Mouse (Mus musculus) myocyte (in vitro differentiated cells): ENCODE data around the gene Ghrh.

Source experiments
- CEBPB ChIP-seq: IDR thresholded peaks from 2 replicates; pipeline ENCODE4 v1.6.1; 2011; ENCODE audit warnings: mild to moderate bottlenecking, moderate library complexity; ENCODE audit not compliant: poor library complexity, insufficient read depth, severe bottlenecking
- E2F4 ChIP-seq: IDR thresholded peaks from one replicate; pipeline ENCODE4 v1.6.1; 2011; ENCODE audit warnings: mild to moderate bottlenecking, control low read depth, moderate library complexity; ENCODE audit not compliant: insufficient read depth
- MAX ChIP-seq: IDR thresholded peaks from one replicate; pipeline ENCODE4 v1.6.1; 2011; ENCODE audit warnings: low read depth, mild to moderate bottlenecking, control low read depth
- MYOD1 ChIP-seq, 3 experiments: IDR thresholded peaks; one replicate each; pipeline ENCODE4 v1.6.1; 2011; ENCODE audit warnings: control low read depth in 2 of 3, low read depth in 2 of 3, mild to moderate bottlenecking in 2 of 3, moderate library complexity in 1 of 3; ENCODE audit not compliant: insufficient read length in 2 of 3, control insufficient read depth in 1 of 3
- MYOG ChIP-seq, 3 experiments: IDR thresholded peaks; one replicate each; pipeline ENCODE4 v1.6.1; 2011; ENCODE audit warnings: control low read depth in 2 of 3, low read depth in 2 of 3, mild to moderate bottlenecking in 2 of 3; ENCODE audit not compliant: insufficient read length in 2 of 3, control insufficient read depth in 1 of 3, insufficient read depth in 1 of 3
- POLR2A ChIP-seq: IDR thresholded peaks from one replicate; pipeline ENCODE4 v1.6.1; 2011; ENCODE audit warnings: low read depth, mild to moderate bottlenecking, control low read depth, moderate library complexity; ENCODE audit not compliant: insufficient read length
- POLR2AphosphoS2 ChIP-seq: IDR thresholded peaks from one replicate; pipeline ENCODE4 v1.6.1; 2011; ENCODE audit warnings: low read depth, control low read depth; ENCODE audit not compliant: insufficient read length
- REST ChIP-seq: IDR thresholded peaks from one replicate; pipeline ENCODE4 v1.6.1; 2011; ENCODE audit warnings: mild to moderate bottlenecking, control low read depth, moderate library complexity; ENCODE audit not compliant: insufficient read depth, insufficient read length
- TCF12 ChIP-seq: IDR thresholded peaks from one replicate; pipeline ENCODE4 v1.6.1; 2011; ENCODE audit warnings: mild to moderate bottlenecking, control low read depth; ENCODE audit not compliant: poor library complexity, insufficient read depth, severe bottlenecking
- TCF3 ChIP-seq: IDR thresholded peaks from one replicate; pipeline ENCODE4 v1.6.1; 2011; ENCODE audit warnings: low read depth, control low read depth; ENCODE audit not compliant: insufficient read length
- USF1 ChIP-seq: IDR thresholded peaks from one replicate; pipeline ENCODE4 v1.6.1; 2011; ENCODE audit warnings: low read depth, mild to moderate bottlenecking, control low read depth, moderate library complexity

GRCm38 (mm10) chr2:157306091-157307032, 40.9 kb downstream of the Ghrh start:
- TF ChIP-seq POLR2A (no peak), E2F4 (no peak), MAX (no peak), USF1 (no peak), TCF12 (no peak), POLR2AphosphoS2 (no peak), MYOD1 (IDR thresholded peaks at IDR 0.05; ENCODE audit: control insufficient read depth in 1 of 3, insufficient read length in 2 of 3, low read depth in 2 of 3) (no peak), CEBPB (no peak), MYOG (IDR thresholded peaks at IDR 0.05; ENCODE audit: control insufficient read depth in 1 of 3, insufficient read depth in 1 of 3, insufficient read length in 2 of 3, low read depth in 2 of 3) (no peak), TCF3 (no peak), REST (no peak)
